Mouse (Mus musculus) embryonic fibroblast, embryonic 13.5 days (primary cell): ENCODE measurements around the gene Kdelc2. TPM values are rescaled to one million over a fixed set of nuclear protein-coding genes. Genes with fewer than 3 reads are reported as not detected.

Experiments used
- H3K27ac ChIP-seq: 2 replicates; pipeline ENCODE4 v1.5.1; 2012; ENCODE audit warnings: low read length, control low read depth, inconsistent platforms; ENCODE audit not compliant: insufficient read depth
- H3K4me1 ChIP-seq: 2 replicates; pipeline ENCODE4 v1.6.1; 2011; ENCODE audit warnings: low read length; ENCODE audit not compliant: control insufficient read depth, insufficient read depth
- H3K4me3 ChIP-seq: 2 replicates; pipeline ENCODE4 v1.5.1; 2011; ENCODE audit warnings: mild to moderate bottlenecking, control low read depth, low read length; ENCODE audit not compliant: insufficient read depth
- CTCF ChIP-seq: IDR thresholded peaks from 2 replicates; pipeline ENCODE4 v1.5.1; 2011; ENCODE audit warnings: mild to moderate bottlenecking, control low read depth, low read length, moderate library complexity, borderline replicate concordance; ENCODE audit not compliant: insufficient read depth
- POLR2A ChIP-seq: IDR thresholded peaks from 2 replicates; pipeline ENCODE4 v1.6.1; 2011; ENCODE audit warnings: low read depth, mild to moderate bottlenecking, control low read depth, low read length, moderate library complexity
- polyA plus RNA-seq: library from polyadenylated mRNA; stranded (reverse); fragments of >200 nt; gene quantifications from 2 replicates; pipeline ENCODE4 v1.2.4, GENCODE M21; 2011; ENCODE audit warnings: low read depth; ENCODE audit not compliant: missing spikeins, insufficient read length

Gene Kdelc2
- polyA plus RNA-seq, 1 experiment: 51.7 TPM

DNA sequence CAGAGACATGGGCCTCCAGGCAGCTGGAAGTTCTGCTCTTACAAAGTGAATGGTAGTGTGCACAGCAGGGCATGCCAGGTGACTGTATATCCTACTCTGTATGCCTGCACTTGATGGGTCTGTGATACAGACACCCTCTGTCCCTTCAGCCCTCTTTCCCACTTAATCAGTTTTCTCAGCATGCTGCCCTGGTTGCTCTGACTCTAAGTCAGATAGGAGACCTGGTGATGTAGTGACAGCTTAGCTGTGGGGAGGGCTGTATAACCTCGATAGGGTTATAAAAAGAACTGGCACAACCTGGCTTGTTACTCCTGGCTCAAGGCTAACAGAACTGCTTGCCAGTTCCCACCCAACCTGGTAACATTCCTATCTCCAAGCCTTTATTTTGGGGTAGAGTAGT, 34.6 kb upstream of the Kdelc2 start:
- H3K4me1 ChIP-seq: no peaks in the 10 kb centered on the region
- no peak overlapping the region for H3K4me3 ChIP-seq
- no peak overlapping the region for H3K27ac ChIP-seq
- no peak for TF ChIP-seq CTCF
- TF ChIP-seq POLR2A: no peak

- TF ChIP-seq CTCF (no peak), POLR2A (no peak)
- H3K4me3 ChIP-seq: no peak overlapping the region
- no peak overlapping the region for H3K27ac ChIP-seq
- no peaks in the 10 kb centered on the region for H3K4me1 ChIP-seq
Observed at GRCm38 (mm10) chr9:53350331-53350730, 33.5 kb upstream of the Kdelc2 start.

- TF ChIP-seq POLR2A (no peak), CTCF (no peak)
- no peak overlapping the region for H3K4me3 ChIP-seq
Observed at GRCm38 (mm10) chr9:53351899-53352298, 31.9 kb upstream of the Kdelc2 start.

GRCm38 (mm10) chr9:53353161-53353560, 30.7 kb upstream of the Kdelc2 start:
- TF ChIP-seq CTCF (no peak), POLR2A (no peak)
- Histone ChIP-seq H3K4me3 (no peak overlapping the region), H3K4me1 (no peaks in the 10 kb centered on the region; the same call in 1 of the 2 replicates), H3K27ac (no peak overlapping the region)

More at GRCm38 (mm10) chr9:53351899-53352298, 31.9 kb upstream of the Kdelc2 start:
- Histone ChIP-seq H3K27ac (no peak overlapping the region), H3K4me1 (no peaks in the 10 kb centered on the region; the same call in 1 of the 2 replicates)

DNA sequence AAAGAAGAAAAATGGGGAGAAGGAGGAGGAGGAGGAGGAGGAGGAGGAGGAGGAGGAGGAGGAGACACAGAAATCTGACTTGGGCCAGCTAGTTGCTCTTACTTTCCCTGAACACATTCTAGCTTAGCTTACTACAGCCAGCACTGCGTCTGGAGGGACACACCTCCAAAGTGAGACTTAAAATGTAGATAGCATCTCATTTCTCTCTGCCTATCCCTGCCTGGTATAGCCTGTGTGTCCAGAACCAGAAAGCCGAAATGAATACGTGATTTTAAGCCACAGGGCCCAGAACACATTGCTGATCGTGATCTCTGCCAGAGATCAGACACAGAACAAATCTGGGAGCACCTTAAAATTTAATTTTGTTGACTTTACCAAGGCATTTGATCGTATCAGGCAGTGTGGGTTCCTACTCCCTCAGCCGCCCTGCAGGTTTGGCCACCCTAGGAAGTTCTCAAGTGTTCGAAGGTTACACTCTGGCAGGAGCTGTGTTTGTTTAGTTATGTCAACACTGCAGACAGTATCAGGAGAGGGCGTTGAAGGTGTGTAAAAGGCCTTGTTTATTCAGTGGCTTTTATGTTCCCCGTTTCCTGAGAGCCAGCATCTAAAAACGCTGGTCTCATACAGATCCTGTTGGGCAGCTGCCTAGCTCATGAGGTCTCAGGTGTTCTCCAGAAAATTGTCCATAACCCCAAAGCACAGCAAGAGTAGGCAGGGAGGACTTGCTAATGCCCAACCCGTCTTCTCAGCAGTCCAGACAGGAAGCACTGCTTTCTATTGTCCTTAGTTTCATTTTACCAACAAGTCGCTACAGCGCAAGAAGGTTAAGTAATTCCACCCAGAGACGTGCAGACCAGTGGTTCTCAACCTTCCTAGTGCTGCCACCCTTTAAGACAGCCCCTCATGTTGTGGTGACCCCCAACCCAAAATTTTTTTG, 27.3 kb upstream of the Kdelc2 start:
- Histone ChIP-seq H3K27ac (no peak overlapping the region), H3K4me1 (no peaks in the 10 kb centered on the region; the same call in 1 of the 2 replicates), H3K4me3 (no peak overlapping the region)
- TF ChIP-seq POLR2A: no peak
- no peak for TF ChIP-seq CTCF

DNA sequence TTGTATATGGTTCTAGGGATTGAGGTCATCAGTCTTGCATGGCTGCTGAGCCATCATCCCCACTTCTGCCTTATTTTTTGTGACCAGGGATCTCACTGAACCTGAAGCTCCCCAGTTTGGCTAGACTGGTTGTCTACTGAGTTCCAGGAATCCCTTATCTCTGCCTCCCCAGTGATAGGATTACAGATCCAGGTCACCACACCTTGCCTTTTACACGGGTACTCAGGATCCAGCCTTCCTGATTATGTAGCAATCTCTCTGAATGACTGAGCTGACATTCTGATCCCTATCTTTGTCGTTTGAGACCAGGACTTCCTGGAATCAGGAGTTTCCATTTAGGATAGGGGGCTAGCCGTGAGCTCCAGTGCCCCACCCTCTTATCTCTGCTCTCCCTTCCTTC, 12.5 kb upstream of the Kdelc2 start:
- no peak for TF ChIP-seq POLR2A
- no peak for TF ChIP-seq CTCF
- no peak overlapping the region for H3K4me3 ChIP-seq
- no peaks in the 10 kb centered on the region for H3K4me1 ChIP-seq
- H3K27ac ChIP-seq: no peak overlapping the region

- TF ChIP-seq POLR2A (no peak), CTCF (no peak)
- Histone ChIP-seq H3K27ac (no peak overlapping the region), H3K4me3 (no peak overlapping the region), H3K4me1 (no peaks in the 10 kb centered on the region)
Observed at GRCm38 (mm10) chr9:53375907-53376306, 7.9 kb upstream of the Kdelc2 start.

DNA sequence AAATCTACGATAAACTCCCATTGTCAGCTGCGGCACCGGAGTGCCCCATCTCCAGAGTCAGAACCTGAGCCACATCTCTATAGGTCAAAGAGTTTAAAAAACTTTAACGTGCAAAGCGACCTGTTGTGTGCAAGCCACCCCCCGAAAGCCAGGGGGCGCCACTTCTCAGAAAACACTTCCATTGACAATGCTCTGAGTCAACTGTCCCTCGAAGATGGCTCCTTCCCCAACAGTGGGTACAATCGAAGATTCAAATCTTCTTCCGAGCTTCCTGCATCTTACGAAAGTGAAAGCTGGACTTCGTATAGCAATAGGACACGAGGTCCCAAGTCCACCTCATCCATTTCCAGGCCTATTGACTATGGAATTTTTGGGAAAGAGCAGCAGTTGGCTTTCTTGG, 7.0 kb upstream of the Kdelc2 start:
- Histone ChIP-seq H3K27ac (no peak overlapping the region), H3K4me3 (no peak overlapping the region), H3K4me1 (no peaks in the 10 kb centered on the region)
- TF ChIP-seq CTCF (no peak), POLR2A (no peak)

DNA sequence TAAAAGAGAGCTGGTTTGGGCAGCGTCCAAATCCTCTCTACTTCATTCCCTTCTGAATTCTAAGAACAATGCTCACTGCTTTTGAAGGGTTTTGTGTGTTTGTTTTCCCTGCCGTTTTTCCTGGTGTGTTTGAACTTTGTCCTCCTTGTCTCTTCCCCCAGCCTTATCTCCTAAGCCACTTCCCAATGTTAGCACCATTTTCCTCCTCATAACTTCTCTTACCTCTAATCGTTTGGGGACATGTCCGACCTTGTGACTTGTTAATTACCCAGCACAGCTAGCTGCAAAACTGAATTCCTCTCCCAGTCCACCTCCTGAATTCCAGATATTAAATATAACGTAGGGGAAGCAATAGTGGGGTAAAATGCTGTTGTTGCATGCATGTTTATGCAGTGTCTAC, 6.2 kb upstream of the Kdelc2 start:
- Histone ChIP-seq H3K27ac (no peak overlapping the region), H3K4me1 (no peaks in the 10 kb centered on the region), H3K4me3 (no peak overlapping the region)
- TF ChIP-seq POLR2A (no peak), CTCF (no peak)

GRCm38 (mm10) chr9:53378171-53378570, 5.7 kb upstream of the Kdelc2 start:
- Histone ChIP-seq H3K27ac (no peak overlapping the region), H3K4me3 (no peak overlapping the region), H3K4me1 (no peaks in the 10 kb centered on the region)
- TF ChIP-seq POLR2A (no peak), CTCF (no peak)

DNA sequence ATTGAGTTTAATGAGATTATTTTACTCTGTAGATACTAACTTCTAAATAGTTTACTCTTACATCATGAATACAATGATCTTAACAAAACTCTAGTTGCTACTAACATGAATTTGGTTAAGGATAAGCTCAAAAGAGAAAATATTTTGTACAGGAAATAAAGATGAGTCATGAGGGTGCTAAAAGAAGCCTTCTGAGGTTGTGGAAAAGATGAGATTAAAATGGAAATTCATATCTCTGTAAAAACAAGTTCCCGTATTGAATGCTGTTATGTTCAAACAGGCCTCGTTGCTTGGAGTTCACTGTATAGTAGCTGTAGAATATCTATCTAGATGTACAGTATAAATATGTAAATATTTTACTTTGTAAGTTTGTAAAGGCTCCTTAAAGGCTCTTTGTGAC, 3.2 kb upstream of the Kdelc2 start:
- Histone ChIP-seq H3K27ac (no peak overlapping the region), H3K4me3 (no peak overlapping the region), H3K4me1 (no peaks in the 10 kb centered on the region; the same call in none of the 2 replicates)
- no peak for TF ChIP-seq POLR2A
- no peak for TF ChIP-seq CTCF
